Mouse (Mus musculus) liver, embryonic 11.5 days (tissue): ENCODE results near the gene 4933428G20Rik. TPM values are rescaled to one million over a fixed set of nuclear protein-coding genes. Genes with fewer than 3 reads are reported as not detected.

Experiments used
- ATAC-seq: fragments of 200-750 bp; cut with Nextera tagmentation; replicated peaks from 2 replicates; pipeline ENCODE4 v1.8.0; 2017; ENCODE audit warnings: moderate number of reproducible peaks, mild to moderate bottlenecking, moderate TSS enrichment, moderate library complexity; ENCODE audit not compliant: low FRiP score
- DNase-seq: peaks from one replicate; pipeline ENCODE4 v3.0.0-alpha.2; 2017; ENCODE audit warnings: low spot score
- H3K27ac ChIP-seq: fragments of 300-500 bp; sonication (generic); 2 replicates; pipeline ENCODE4 v1.5.1; 2014; ENCODE audit warnings: mild to moderate bottlenecking, low read depth, low read length, control low read depth
- H3K27me3 ChIP-seq: fragments of 300-500 bp; sonication (generic); replicated peaks from 2 replicates; pipeline ENCODE4 v1.6.1; 2014; ENCODE audit warnings: low read length, mixed read lengths; ENCODE audit not compliant: control insufficient read depth, insufficient read depth
- H3K36me3 ChIP-seq: fragments of 300-500 bp; sonication (generic); 2 replicates; pipeline ENCODE4 v1.6.1; 2014; ENCODE audit warnings: mild to moderate bottlenecking, low read length, moderate library complexity, mixed read lengths; ENCODE audit not compliant: control insufficient read depth, insufficient read depth
- H3K4me1 ChIP-seq: fragments of 300-500 bp; sonication (generic); replicated peaks from 2 replicates; pipeline ENCODE4 v1.6.1; 2014; ENCODE audit warnings: low read length, mixed read lengths; ENCODE audit not compliant: control insufficient read depth, insufficient read depth
- H3K4me2 ChIP-seq: fragments of 300-500 bp; sonication (generic); 2 replicates; pipeline ENCODE4 v1.6.1; 2014; ENCODE audit warnings: mild to moderate bottlenecking, control low read depth, moderate library complexity
- H3K4me3 ChIP-seq: fragments of 300-500 bp; sonication (generic); 2 replicates; pipeline ENCODE4 v1.5.1; 2014; ENCODE audit warnings: low read depth, low read length, control low read depth
- H3K9ac ChIP-seq: fragments of 300-500 bp; sonication (generic); 2 replicates; pipeline ENCODE4 v1.6.1; 2014; ENCODE audit warnings: low read depth, low read length, control low read depth
- H3K9me3 ChIP-seq: fragments of 300-500 bp; sonication (generic); 2 replicates; pipeline ENCODE4 v1.6.1; 2016; ENCODE audit warnings: low read length, inconsistent platforms, mixed read lengths; ENCODE audit not compliant: control insufficient read depth
- WGBS: fragments of 180-500 bp; shearing (Covaris S2); extraction: QIAGEN DNeasy Blood & Tissue Kit; methylation state at CpG from one replicate; pipeline ENCODE4 v1.1.7; 2014; 5-methylcytosine and 5-hydroxymethylcytosine counted together
- polyA plus RNA-seq: library from polyadenylated mRNA; unstranded; fragments of >200 nt; fragmentation: Nextera tagmentation; extraction: Ambion mirVana; gene quantifications from 2 replicates; pipeline ENCODE4 v1.2.1, GENCODE M21; 2014

The 4933428G20Rik gene
- polyA plus RNA-seq, 1 experiment from 2014 or later: 0.44 TPM

DNA sequence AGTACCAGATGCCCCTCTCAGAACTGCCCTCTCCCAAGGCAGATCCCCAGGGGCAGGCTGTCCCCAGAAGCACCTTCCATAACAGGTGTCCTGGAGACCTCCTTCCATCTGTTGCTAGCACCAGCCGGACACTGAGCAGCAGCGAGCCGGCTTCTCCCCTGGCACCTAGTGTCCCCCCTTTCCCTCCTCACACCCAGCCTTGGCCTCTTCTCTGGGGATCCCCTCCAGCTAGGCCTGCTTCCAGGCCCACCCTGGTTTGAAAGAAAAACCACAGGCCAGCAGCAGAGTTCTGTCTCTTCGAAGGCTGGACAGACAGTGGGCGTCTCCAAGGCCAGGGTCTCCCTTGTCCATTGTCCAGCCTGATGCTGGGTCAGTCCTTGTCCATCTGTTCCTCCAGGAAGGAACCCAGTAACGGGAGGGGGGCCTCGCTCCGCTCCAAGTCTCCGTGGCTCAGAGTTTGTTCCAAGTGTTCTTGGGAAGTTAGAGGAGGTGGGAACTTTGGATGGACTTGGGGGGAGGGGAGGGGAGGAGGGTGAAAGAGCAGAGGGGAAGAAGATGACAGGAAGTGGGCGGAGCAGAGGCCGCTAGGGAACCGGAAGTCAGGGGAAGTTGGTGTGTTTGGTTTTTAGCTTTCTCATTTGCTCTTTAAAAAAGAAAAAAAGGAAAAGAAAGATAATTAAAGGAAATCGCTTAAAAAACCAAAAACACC lies 11.7 kb upstream of the 4933428G20Rik start:
- H3K9ac ChIP-seq: peak overlapping the region; percentile 34
- H3K4me2 ChIP-seq: peak overlapping the region; percentile 57
- H3K27ac ChIP-seq: peak overlapping the region; percentile 60; the same call in 1 of the 2 replicates
- ATAC-seq (peak; percentile 42), DNase-seq (no peak)
- H3K36me3 ChIP-seq: no peaks in the 10 kb centered on the region
- WGBS: 31% methylated on average over 13 of the region's 13 CpGs
- H3K4me3 ChIP-seq: peak overlapping the region; percentile 17
- H3K9me3 ChIP-seq: no peaks in the 10 kb centered on the region
- H3K27me3 ChIP-seq: no peaks in the 10 kb centered on the region; the same call in 1 of the 2 replicates
- 0 out of 2 replicates have a peak, but pooled peaks cover 6% of the 10 kb centered on the region for H3K4me1 ChIP-seq

DNA sequence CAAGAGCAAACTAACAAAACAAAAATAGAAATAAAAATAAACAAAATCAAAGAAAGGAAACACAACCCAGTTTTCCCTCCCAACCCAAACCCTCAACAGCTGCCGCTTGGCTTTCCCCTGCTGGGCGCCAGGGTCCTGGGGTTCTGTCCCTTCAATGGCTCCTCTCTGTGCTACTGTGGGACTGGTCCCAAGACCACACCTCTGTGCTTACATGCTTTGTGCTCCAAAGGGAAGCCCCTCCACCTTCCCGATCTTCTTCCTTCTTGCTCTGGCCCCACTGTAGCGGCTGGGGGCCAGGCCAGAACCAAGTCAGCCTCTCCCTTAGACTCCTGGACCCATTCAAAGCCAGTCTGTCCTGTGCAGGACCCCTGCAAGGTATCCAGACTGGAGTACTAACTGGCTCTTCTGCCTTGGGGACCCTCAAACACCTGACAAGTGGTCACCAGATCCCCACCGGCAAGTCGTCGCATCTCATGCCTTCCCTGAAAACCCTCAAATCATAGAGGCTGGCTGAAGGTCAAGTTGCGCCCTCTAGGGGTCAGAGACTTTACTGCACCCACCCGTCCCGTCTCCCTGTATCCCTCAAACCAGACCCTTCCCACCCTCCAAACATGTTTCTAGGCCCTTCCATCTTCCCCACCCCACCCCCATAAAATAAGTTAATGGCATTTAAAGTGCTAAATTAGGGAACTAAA lies 11.0 kb upstream of the 4933428G20Rik start:
- Histone ChIP-seq H3K27me3 (no peaks in the 10 kb centered on the region; the same call in 1 of the 2 replicates), H3K4me2 (peak overlapping the region; percentile 57), H3K9me3 (no peaks in the 10 kb centered on the region), H3K36me3 (no peaks in the 10 kb centered on the region), H3K4me3 (peak overlapping the region; percentile 17), H3K9ac (no peak overlapping the region), H3K4me1 (0 out of 2 replicates have a peak, but pooled peaks cover 6% of the 10 kb centered on the region), H3K27ac (no peak overlapping the region)
- ATAC-seq: peak; percentile 53
- DNase-seq: peak; percentile 76
- whole genome bisulfite sequencing: 31% methylated on average over 10 of the region's 10 CpGs

- no peak overlapping the region for H3K9ac ChIP-seq
- 76% methylated on average over 24 of the region's 24 CpGs for WGBS
- no peak for ATAC-seq
Observed at GRCm38 (mm10) chr11:97509715-97510485, 9.8 kb upstream of the 4933428G20Rik start.

DNA sequence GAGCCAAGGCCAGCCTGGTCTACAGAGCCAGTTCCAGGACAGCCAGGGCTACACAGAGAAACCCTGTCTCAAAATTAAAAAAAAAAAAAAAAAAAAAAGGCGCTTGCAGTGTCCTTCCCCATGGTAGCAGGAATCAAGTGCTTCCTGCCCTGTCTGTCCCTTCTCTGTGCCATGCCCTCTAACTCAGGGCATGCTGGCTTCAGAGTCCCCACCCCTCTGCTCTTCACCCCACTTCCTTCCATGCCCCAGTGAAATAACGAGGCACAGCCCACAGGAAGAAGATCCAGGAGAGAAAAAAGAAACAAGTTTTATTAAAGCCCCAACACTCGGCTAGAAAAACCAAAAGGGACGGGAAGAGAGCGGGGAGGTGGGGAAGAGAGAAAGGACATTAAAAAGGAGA lies 8.9 kb upstream of the 4933428G20Rik start:
- 56% methylated on average over 5 of the region's 5 CpGs for WGBS
- DNase-seq: no peak
- no peaks in the 10 kb centered on the region for H3K9me3 ChIP-seq

More at GRCm38 (mm10) chr11:97509715-97510485, 9.8 kb upstream of the 4933428G20Rik start:
- Histone ChIP-seq H3K4me3 (no peak overlapping the region), H3K4me2 (no peak overlapping the region), H3K9me3 (no peaks in the 10 kb centered on the region), H3K27ac (no peak overlapping the region), H3K36me3 (no peaks in the 10 kb centered on the region), H3K27me3 (no peaks in the 10 kb centered on the region; the same call in 1 of the 2 replicates), H3K4me1 (0 out of 2 replicates have a peak, but pooled peaks cover 6% of the 10 kb centered on the region)
- DNase-seq: no peak

DNA sequence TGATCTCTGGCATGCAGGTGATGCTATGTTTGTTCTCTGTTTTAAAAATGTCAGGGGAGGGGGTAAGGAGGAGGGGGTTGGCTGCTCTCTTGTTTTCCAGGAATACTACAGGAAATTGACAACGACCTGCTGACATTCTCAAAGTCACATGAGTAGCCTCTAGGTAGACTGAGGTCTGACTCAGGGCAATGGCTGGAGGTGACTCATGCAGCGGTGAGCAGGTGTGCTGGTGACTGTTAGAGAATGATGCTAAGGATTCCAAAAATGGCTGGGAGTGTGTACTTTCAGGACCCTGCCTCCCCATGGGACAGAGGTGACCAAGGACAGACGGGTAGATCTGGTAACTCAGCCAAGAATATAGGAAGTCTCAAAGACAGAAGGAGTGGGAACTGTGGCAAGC lies 8.1 kb upstream of the 4933428G20Rik start:
- Histone ChIP-seq H3K27ac (no peak overlapping the region), H3K4me2 (no peak overlapping the region), H3K9ac (no peak overlapping the region), H3K9me3 (no peaks in the 10 kb centered on the region), H3K36me3 (no peaks in the 10 kb centered on the region), H3K27me3 (no peaks in the 10 kb centered on the region; the same call in 1 of the 2 replicates), H3K4me3 (no peak overlapping the region), H3K4me1 (0 out of 2 replicates have a peak, but pooled peaks cover 6% of the 10 kb centered on the region)
- ATAC-seq (no peak), DNase-seq (no peak)
- 58% methylated on average over 3 of the region's 3 CpGs for WGBS

More for the DNA sequence above, 8.9 kb upstream of the 4933428G20Rik start:
- H3K9ac ChIP-seq: no peak overlapping the region
- H3K4me3 ChIP-seq: no peak overlapping the region
- H3K27me3 ChIP-seq: no peaks in the 10 kb centered on the region; the same call in 1 of the 2 replicates
- H3K36me3 ChIP-seq: no peaks in the 10 kb centered on the region
- no peak overlapping the region for H3K27ac ChIP-seq
- H3K4me2 ChIP-seq: no peak overlapping the region
- H3K4me1 ChIP-seq: 0 out of 2 replicates have a peak, but pooled peaks cover 6% of the 10 kb centered on the region
- no peak for ATAC-seq

GRCm38 (mm10) chr11:97506331-97506730 lies 6.2 kb upstream of the 4933428G20Rik start:
- H3K4me1 ChIP-seq: 0 out of 2 replicates have a peak, but pooled peaks cover 2% of the 10 kb centered on the region

DNA sequence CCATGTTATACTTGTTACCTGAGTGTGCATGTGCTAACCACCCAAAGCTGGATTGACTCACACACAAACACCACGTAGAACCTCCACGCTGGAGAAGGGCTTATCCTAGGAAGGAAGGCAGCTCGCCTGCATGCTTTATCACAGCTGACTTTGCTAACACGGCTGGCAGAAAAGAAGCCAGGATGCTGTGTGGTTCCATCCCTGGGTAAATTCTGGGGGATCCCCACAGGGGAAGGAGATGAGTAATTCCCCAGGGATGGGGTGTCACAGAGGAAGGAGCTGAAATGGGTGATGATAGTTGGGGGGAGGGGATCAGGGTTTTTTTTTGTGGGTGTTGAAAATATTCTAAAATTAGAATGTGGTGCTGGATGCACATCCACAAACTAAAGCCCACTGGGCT lies 5.6 kb upstream of the 4933428G20Rik start:
- Histone ChIP-seq H3K9ac (no peak overlapping the region), H3K4me1 (0 out of 2 replicates have a peak, but pooled peaks cover 3% of the 10 kb centered on the region), H3K27ac (no peak overlapping the region), H3K4me2 (no peak overlapping the region), H3K36me3 (peaks cover 3% of the 10 kb centered on the region; the same call in 1 of the 2 replicates), H3K27me3 (peaks cover 9% of the 10 kb centered on the region; the same call in 1 of the 2 replicates), H3K4me3 (no peak overlapping the region), H3K9me3 (no peaks in the 10 kb centered on the region)
- no peak for DNase-seq
- WGBS: 74% methylated on average over 4 of the region's 4 CpGs
- no peak for ATAC-seq

More at GRCm38 (mm10) chr11:97506331-97506730, 6.2 kb upstream of the 4933428G20Rik start:
- no peak for DNase-seq
- Histone ChIP-seq H3K27ac (no peak overlapping the region), H3K36me3 (no peaks in the 10 kb centered on the region; the same call in 1 of the 2 replicates), H3K4me3 (no peak overlapping the region), H3K9me3 (no peaks in the 10 kb centered on the region), H3K4me2 (no peak overlapping the region), H3K9ac (no peak overlapping the region), H3K27me3 (peaks cover 5% of the 10 kb centered on the region; the same call in 1 of the 2 replicates)
- WGBS: 43% methylated on average over 8 of the region's 8 CpGs
- ATAC-seq: no peak

GRCm38 (mm10) chr11:97502846-97503245 lies 2.7 kb upstream of the 4933428G20Rik start:
- 64% methylated on average over 4 of the region's 4 CpGs for WGBS
- Histone ChIP-seq H3K4me2 (no peak overlapping the region), H3K4me3 (no peak overlapping the region), H3K27ac (no peak overlapping the region; the same call in 1 of the 2 replicates), H3K9ac (no peak overlapping the region), H3K36me3 (peaks cover 19% of the 10 kb centered on the region), H3K27me3 (peaks cover 19% of the 10 kb centered on the region), H3K9me3 (no peaks in the 10 kb centered on the region), H3K4me1 (peaks cover 6% of the 10 kb centered on the region; the same call in 1 of the 2 replicates)
- no peak for DNase-seq
- no peak for ATAC-seq
